15 mouse cellular contexts compared by ENCODE assay signal in genomic region chr19:56980803-56981202, GRCm38 (mm10). TPM values are rescaled to one million over a fixed set of nuclear protein-coding genes. Genes with fewer than 3 reads are reported as not detected.
A peak's percentile ranks its signal among the peaks of the same experiment; 100 is the strongest.
DNase-seq lines count a peak whose midpoint lies in the region; ATAC-seq and TF ChIP-seq lines count a peak whose summit lies in the region.
"Had no signal": no experiment of that assay in that cellular context is flagged by ENCODE, and none has a peak within 500 bp of the region (broad histone marks: within the 10 kb centered on the region; RNA-seq: fewer than 3 reads in every experiment).

No protein-coding gene starts in this region.

- H3K27ac ChIP-seq in cerebellum, adult 2 months (ENCODE audit: insufficient read depth, low read length) = peak overlapping the region; percentile 48
- H3K27ac ChIP-seq in heart, embryonic 16.5 days (ENCODE audit: low read length) = 0 out of 2 replicates have a peak overlapping the region, but pooled peaks have one; percentile 5
- H3K27ac ChIP-seq: hindbrain, embryonic 13.5 days; midbrain, embryonic 15.5 days had no signal

- ATAC-seq in heart, embryonic 16.5 days (replicated peaks; ENCODE audit: extremely low read depth, insufficient read depth, low FRiP score) = no peak
- ATAC-seq: intestine, postnatal 0 days; midbrain, embryonic 15.5 days had no signal

- H3K9me3 ChIP-seq in heart, embryonic 16.5 days (replicated peaks; ENCODE audit: control insufficient read depth, low read length) = no peaks in the 10 kb centered on the region
- H3K9me3 ChIP-seq: hindbrain, embryonic 13.5 days; midbrain, embryonic 15.5 days had no signal

- peak; percentile 56 to 78 for DNase-seq in cerebellum, adult 2 months
- no peak for DNase-seq in cerebellum, postnatal 4 days (ENCODE audit: low spot score in 2 of 2)
- no peak for DNase-seq in heart, postnatal 36 days
- peak; percentile 81 for DNase-seq in adipocyte (ENCODE audit: low spot score)
- DNase-seq in kidney, postnatal 14 days = peak; percentile 80
- no peak for DNase-seq in layer of hippocampus, postnatal 25 days (ENCODE audit: extremely low spot score in 1 of 2, low spot score in 1 of 2)
- DNase-seq in gastrocnemius, postnatal 10 days = no peak
- DNase-seq: adrenal gland, postnatal 14 days; gastrocnemius, adult 2 months; lung, adult 18-20 months; thymus, postnatal 36 days had no signal

- no peaks in the 10 kb centered on the region for H3K27me3 ChIP-seq in cerebellum, adult 2 months (ENCODE audit: control insufficient read depth, insufficient read depth, low read length)
- no peaks in the 10 kb centered on the region for H3K27me3 ChIP-seq in heart, embryonic 16.5 days (ENCODE audit: control insufficient read depth, insufficient read depth, low read length)
- H3K27me3 ChIP-seq: hindbrain, embryonic 13.5 days; midbrain, embryonic 15.5 days had no signal

- H3K4me1 ChIP-seq in cerebellum, adult 2 months (ENCODE audit: control insufficient read depth, insufficient read depth, low read length) = peaks cover 53% of the 10 kb centered on the region
- H3K4me1 ChIP-seq in heart, embryonic 16.5 days (ENCODE audit: control insufficient read depth, insufficient read depth, low read length) = peaks cover 24% of the 10 kb centered on the region
- H3K4me1 ChIP-seq: midbrain, embryonic 15.5 days had no signal

- no peak for TF ChIP-seq POLR2A in cerebellum, adult 2 months (IDR thresholded peaks at IDR 0.05; ENCODE audit: borderline replicate concordance, insufficient read depth, low read length)

- 15% methylated on average over 2 of the region's 2 CpGs for WGBS in cerebellum, adult 2 months
- WGBS in heart, embryonic 16.5 days = 85% methylated on average over 2 of the region's 2 CpGs

- intact Hi-C loops in heart, postnatal 36 days (cut with DNase I) = no loop called here

- no peak for TF ChIP-seq CTCF in cerebellum, adult 2 months (IDR thresholded peaks at IDR 0.05; ENCODE audit: borderline replicate concordance, insufficient read depth, low read depth, low read length)

- H3K9ac ChIP-seq in heart, embryonic 16.5 days (ENCODE audit: low read length) = no peak overlapping the region
- H3K9ac ChIP-seq: hindbrain, embryonic 13.5 days; midbrain, embryonic 15.5 days had no signal

- no peak overlapping the region for H3K4me2 ChIP-seq in heart, embryonic 16.5 days (ENCODE audit: low read depth, low read length)
- H3K4me2 ChIP-seq: hindbrain, embryonic 13.5 days; midbrain, embryonic 15.5 days had no signal

- H3K4me3 ChIP-seq in cerebellum, adult 2 months (replicated peaks; ENCODE audit: insufficient read depth, low read depth, low read length) = no peak overlapping the region
- no peak overlapping the region for H3K4me3 ChIP-seq in heart, embryonic 16.5 days (ENCODE audit: low read length)
- H3K4me3 ChIP-seq: gastrocnemius, adult 2 months; hindbrain, embryonic 13.5 days; midbrain, embryonic 15.5 days had no signal

- no peaks in the 10 kb centered on the region for H3K36me3 ChIP-seq in heart, embryonic 16.5 days (ENCODE audit: control insufficient read depth, insufficient read depth)
- H3K36me3 ChIP-seq: hindbrain, embryonic 13.5 days; midbrain, embryonic 15.5 days had no signal

RNA-seq across cellular contexts. Expression of gene Afap1l2, which starts 27.2 kb away (rescaled TPM):
- 43.3 and 50.1 TPM in 2 replicates for polyA plus RNA-seq in cerebellum, adult 2 months (2012; rRNA removed)
- 3.0 and 4.5 TPM in 2 replicates for polyA plus RNA-seq in heart, embryonic 16.5 days (2015; fragmentation: Nextera tagmentation; extraction: Ambion mirVana)
- 1 to 10 TPM; 4.6 to 4.9 TPM for total RNA-seq in heart, postnatal 36 days (2021)
- 10 to 100 TPM; 12.6 to 13.7 TPM for total RNA-seq in layer of hippocampus, postnatal 25 days (2021)
- 10 to 100 TPM; 14.2 to 22.4 TPM for total RNA-seq in gastrocnemius, postnatal 10 days (2021)

Comparison
In these comparisons a context has a peak if more than half of its experiments do, and no peak if none do; other contexts are left out.
1. DNase-seq: peak in cerebellum, adult 2 months (2 of 2), adipocyte (single experiment) and kidney, postnatal 14 days (single experiment); none in cerebellum, postnatal 4 days (0 of 2), heart, postnatal 36 days (0 of 2), layer of hippocampus, postnatal 25 days (0 of 2) and gastrocnemius, postnatal 10 days (single experiment).